Comparison of ENCODE assay signal across 9 mouse cellular contexts in genomic region chr1:74091138-74091537, GRCm38 (mm10). TPM values are rescaled to one million over a fixed set of nuclear protein-coding genes. Genes with fewer than 3 reads are reported as not detected.
DNase-seq lines count a peak whose midpoint lies in the region; ATAC-seq and TF ChIP-seq lines count a peak whose summit lies in the region.
"Had no signal": no experiment of that assay in that cellular context is flagged by ENCODE, and none has a peak within 500 bp of the region (broad histone marks: within the 10 kb centered on the region; RNA-seq: fewer than 3 reads in every experiment).

No protein-coding gene starts in this region.

- no peaks in the 10 kb centered on the region for H3K36me3 ChIP-seq in intestine, postnatal 0 days (ENCODE audit: control insufficient read depth, insufficient read depth)
- no peaks in the 10 kb centered on the region for H3K36me3 ChIP-seq in small intestine, adult 2 months (ENCODE audit: control insufficient read depth, insufficient read depth, low read length)

- peaks cover 5% of the 10 kb centered on the region for H3K27me3 ChIP-seq in intestine, postnatal 0 days (replicated peaks; ENCODE audit: control insufficient read depth, insufficient read depth, low read length)
- H3K27me3 ChIP-seq in small intestine, adult 2 months (ENCODE audit: control insufficient read depth, insufficient read depth, low read length) = no peaks in the 10 kb centered on the region
- H3K27me3 ChIP-seq in cerebellum, adult 2 months (ENCODE audit: control insufficient read depth, insufficient read depth, low read length) = no peaks in the 10 kb centered on the region

- peak overlapping the region; percentile 41; the same call in 1 of the 2 replicates for H3K4me2 ChIP-seq in intestine, postnatal 0 days (replicated peaks; ENCODE audit: low read depth)

- TF ChIP-seq CTCF in intestine, postnatal 0 days (IDR thresholded peaks at IDR 0.05; ENCODE audit: low read depth) = no peak
- no peak for TF ChIP-seq CTCF in small intestine, adult 2 months (IDR thresholded peaks at IDR 0.05; ENCODE audit: extremely low read depth, insufficient read length, insufficient replicate concordance, low read depth, low read length)
- no peak for TF ChIP-seq CTCF in cerebellum, adult 2 months (IDR thresholded peaks at IDR 0.05; ENCODE audit: borderline replicate concordance, insufficient read depth, low read depth, low read length)

- DNase-seq in embryo, embryonic 10.5 days (ENCODE audit: low spot score) = peak; percentile 54
- DNase-seq in embryo, embryonic 9.5 days (ENCODE audit: extremely low spot score) = no peak
- DNase-seq in lung, postnatal 10 days = peak; percentile 64
- no peak for DNase-seq in lung, postnatal 14 days
- DNase-seq in cerebellum, adult 2 months = no peak
- no peak for DNase-seq in cerebellum, adult 8-10 months
- DNase-seq: adrenal gland, postnatal 36 days had no signal

- no peaks in the 10 kb centered on the region for H3K4me1 ChIP-seq in intestine, postnatal 0 days (replicated peaks; ENCODE audit: control insufficient read depth, insufficient read depth, low read length)
- no peaks in the 10 kb centered on the region for H3K4me1 ChIP-seq in small intestine, adult 2 months (ENCODE audit: control insufficient read depth, insufficient read depth, insufficient read length, low read length)
- peaks cover 9% of the 10 kb centered on the region for H3K4me1 ChIP-seq in cerebellum, adult 2 months (ENCODE audit: control insufficient read depth, insufficient read depth, low read length)

- no peak overlapping the region for H3K9ac ChIP-seq in intestine, postnatal 0 days (ENCODE audit: low read depth, low read length)

- no peak for TF ChIP-seq POLR2A in small intestine, adult 2 months (IDR thresholded peaks at IDR 0.05; ENCODE audit: low read depth, low read length)
- no peak for TF ChIP-seq POLR2A in cerebellum, adult 2 months (IDR thresholded peaks at IDR 0.05; ENCODE audit: borderline replicate concordance, insufficient read depth, low read length)

- H3K4me3 ChIP-seq in intestine, postnatal 0 days (ENCODE audit: low read depth, low read length) = 0 out of 2 replicates have a peak overlapping the region, but pooled peaks have one; percentile 9
- H3K4me3 ChIP-seq in small intestine, adult 2 months (ENCODE audit: low read depth, low read length) = peak overlapping the region; percentile 40
- H3K4me3 ChIP-seq in cerebellum, adult 2 months (replicated peaks; ENCODE audit: insufficient read depth, low read depth, low read length) = no peak overlapping the region

- H3K27ac ChIP-seq in intestine, postnatal 0 days (ENCODE audit: low read depth, low read length) = peak overlapping the region; percentile 9; the same call in 1 of the 2 replicates
- no peak overlapping the region for H3K27ac ChIP-seq in small intestine, adult 2 months (ENCODE audit: insufficient read depth, low read depth, low read length)
- H3K27ac ChIP-seq in cerebellum, adult 2 months (ENCODE audit: insufficient read depth, low read length) = no peak overlapping the region

- no peak for ATAC-seq in intestine, postnatal 0 days

- H3K9me3 ChIP-seq in intestine, postnatal 0 days (ENCODE audit: control insufficient read depth) = no peaks in the 10 kb centered on the region

- WGBS in intestine, postnatal 0 days = 33% methylated on average over 6 of the region's 7 CpGs
- WGBS in small intestine, adult 2 months = 35% methylated on average over 7 of the region's 7 CpGs
- 41% methylated on average over 7 of the region's 7 CpGs for WGBS in cerebellum, adult 2 months

RNA-seq across cellular contexts. Expression of gene Tns1, which starts 33.1 kb away (rescaled TPM):
- polyA plus RNA-seq in intestine, postnatal 0 days (2015; fragmentation: Nextera tagmentation; extraction: Ambion mirVana) = 20.0 and 21.5 TPM in 2 replicates
- polyA plus RNA-seq in small intestine, adult 2 months (2012; rRNA removed) = 79.6 and 87.0 TPM in 2 replicates
- polyA plus RNA-seq in cerebellum, adult 2 months (2012; rRNA removed) = 23.4 and 25.1 TPM in 2 replicates

RNA-seq across cellular contexts. Expression of gene Rufy4, which starts 34.2 kb away (rescaled TPM):
- 0.10 TPM in 1 of 2 replicates, not detected in the other for polyA plus RNA-seq in intestine, postnatal 0 days (2015; fragmentation: Nextera tagmentation; extraction: Ambion mirVana)
- polyA plus RNA-seq in small intestine, adult 2 months (2012; rRNA removed) = 0.11 TPM in 1 of 2 replicates, not detected in the other
- polyA plus RNA-seq in cerebellum, adult 2 months (2012; rRNA removed) = 0.17 and 0.18 TPM in 2 replicates

Comparison
In these comparisons a context has a peak if more than half of its experiments do, and no peak if none do; other contexts are left out.
1. DNase-seq: peak in embryo, embryonic 10.5 days (single experiment) and lung, postnatal 10 days (single experiment); none in embryo, embryonic 9.5 days (single experiment), lung, postnatal 14 days (single experiment), cerebellum, adult 2 months (0 of 2) and cerebellum, adult 8-10 months (single experiment).